Mouse (Mus musculus) kidney, adult 2 months (tissue): Measurements from ENCODE around the gene Kiz. TPM values are rescaled to one million over a fixed set of nuclear protein-coding genes. Genes with fewer than 3 reads are reported as not detected.

ENCODE experiments used
- DNase-seq: peaks from one replicate; pipeline ENCODE4 v3.0.0; 2021
- H3K27ac ChIP-seq: fragments of 200-500 bp; 2 replicates; pipeline ENCODE4 v1.5.1; 2012; ENCODE audit warnings: low read depth, low read length, control low read depth, inconsistent platforms; ENCODE audit not compliant: insufficient read depth
- H3K27me3 ChIP-seq: fragments of 200-500 bp; replicated peaks from 2 replicates; pipeline ENCODE4 v1.6.1; 2012; ENCODE audit warnings: mild to moderate bottlenecking, moderate library complexity, low read length, inconsistent platforms; ENCODE audit not compliant: control insufficient read depth, insufficient read depth
- H3K36me3 ChIP-seq: fragments of 200-500 bp; 2 replicates; pipeline ENCODE4 v1.6.1; 2012; ENCODE audit warnings: mild to moderate bottlenecking, moderate library complexity, low read length, inconsistent platforms; ENCODE audit not compliant: control insufficient read depth, insufficient read depth
- H3K4me1 ChIP-seq: fragments of 200-500 bp; 2 replicates; pipeline ENCODE4 v1.6.1; 2011; ENCODE audit warnings: low read length; ENCODE audit not compliant: control insufficient read depth, insufficient read depth
- H3K4me3 ChIP-seq: fragments of 200-500 bp; 2 replicates; pipeline ENCODE4 v1.5.1; 2011; ENCODE audit warnings: mild to moderate bottlenecking, low read depth, low read length, control low read depth; ENCODE audit not compliant: insufficient read depth
- CTCF ChIP-seq: fragments of 200-500 bp; conservative IDR thresholded peaks from 2 replicates; pipeline ENCODE4 v1.5.1; 2011; ENCODE audit warnings: low read depth, mild to moderate bottlenecking, control low read depth, low read length, moderate library complexity, mixed read lengths; ENCODE audit not compliant: insufficient read depth, insufficient read length
- POLR2A ChIP-seq: fragments of 200-500 bp; IDR thresholded peaks from one replicate; pipeline ENCODE4 v1.6.1; 2011; ENCODE audit warnings: low read depth, low read length, control low read depth
- WGBS: fragments of 180-500 bp; shearing (Covaris S2); methylation state at CpG from one replicate; pipeline ENCODE4 v1.1.7; 2018; 5-methylcytosine and 5-hydroxymethylcytosine counted together
- polyA plus RNA-seq: library from polyadenylated mRNA; depleted of rRNA; stranded (reverse); fragments of >200 nt; gene quantifications from 2 replicates; pipeline ENCODE4 v1.2.3, GENCODE M21; 2012

Kiz gene
- polyA plus RNA-seq, 1 experiment = 11.5 TPM

DNA sequence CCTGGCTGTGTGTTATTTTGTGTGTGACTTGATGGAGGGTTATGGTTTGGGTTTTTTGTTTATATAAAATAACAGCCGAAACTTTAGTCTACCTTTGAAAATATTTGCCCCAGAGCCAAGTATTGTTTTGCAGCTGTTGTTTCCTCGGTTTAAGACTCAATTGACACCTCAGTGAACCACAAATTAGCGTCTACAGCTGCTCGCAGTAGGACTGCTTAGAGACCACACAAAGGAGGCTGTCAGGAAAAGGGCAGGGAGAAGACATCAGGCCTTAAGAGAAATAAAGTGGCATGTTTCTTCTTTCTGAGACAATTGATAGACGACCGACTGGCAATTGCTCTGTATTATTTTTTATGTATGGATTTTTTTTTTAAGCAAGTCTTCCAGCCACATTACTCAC is 100.7 kb downstream of the Kiz start:
- no peaks in the 10 kb centered on the region; the same call in 1 of the 2 replicates for H3K4me1 ChIP-seq
- TF ChIP-seq CTCF = no peak
- no peak for TF ChIP-seq POLR2A
- DNase-seq = no peak
- WGBS = 68% methylated on average over 6 of the region's 6 CpGs
- no peaks in the 10 kb centered on the region; the same call in 1 of the 2 replicates for H3K36me3 ChIP-seq
- no peaks in the 10 kb centered on the region for H3K27me3 ChIP-seq
- H3K4me3 ChIP-seq = no peak overlapping the region
- no peak overlapping the region for H3K27ac ChIP-seq

DNA sequence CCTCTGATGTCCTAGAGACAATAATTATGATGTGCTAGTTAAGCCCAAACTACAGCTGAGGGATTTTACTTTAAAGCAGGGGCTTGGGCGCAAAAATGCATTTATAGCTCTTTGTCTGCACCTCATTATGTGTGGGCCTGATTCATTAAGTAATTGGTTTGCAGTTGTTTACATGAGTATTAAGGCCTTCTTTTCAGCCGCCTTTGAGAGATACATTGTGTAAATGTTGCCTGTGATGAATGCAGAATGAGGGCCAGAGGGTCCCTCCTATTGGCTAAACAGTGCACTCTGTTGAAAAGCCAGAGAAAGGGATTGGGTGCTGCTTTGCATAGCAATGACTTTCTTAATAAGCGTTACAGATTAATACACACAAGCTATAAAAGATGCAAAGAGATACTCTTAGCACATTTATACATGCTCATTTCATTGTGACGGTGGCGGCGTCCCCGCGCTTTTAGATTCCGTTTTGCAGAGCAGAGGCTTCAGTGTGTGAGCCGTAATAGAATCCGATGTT is 102.8 kb downstream of the Kiz start:
- Histone ChIP-seq H3K4me3 (no peak overlapping the region), H3K27ac (no peak overlapping the region), H3K27me3 (no peaks in the 10 kb centered on the region), H3K4me1 (no peaks in the 10 kb centered on the region; the same call in 1 of the 2 replicates), H3K36me3 (no peaks in the 10 kb centered on the region; the same call in 1 of the 2 replicates)
- TF ChIP-seq POLR2A = no peak
- TF ChIP-seq CTCF = no peak
- DNase-seq = no peak
- 59% methylated on average over 11 of the region's 11 CpGs for WGBS

DNA sequence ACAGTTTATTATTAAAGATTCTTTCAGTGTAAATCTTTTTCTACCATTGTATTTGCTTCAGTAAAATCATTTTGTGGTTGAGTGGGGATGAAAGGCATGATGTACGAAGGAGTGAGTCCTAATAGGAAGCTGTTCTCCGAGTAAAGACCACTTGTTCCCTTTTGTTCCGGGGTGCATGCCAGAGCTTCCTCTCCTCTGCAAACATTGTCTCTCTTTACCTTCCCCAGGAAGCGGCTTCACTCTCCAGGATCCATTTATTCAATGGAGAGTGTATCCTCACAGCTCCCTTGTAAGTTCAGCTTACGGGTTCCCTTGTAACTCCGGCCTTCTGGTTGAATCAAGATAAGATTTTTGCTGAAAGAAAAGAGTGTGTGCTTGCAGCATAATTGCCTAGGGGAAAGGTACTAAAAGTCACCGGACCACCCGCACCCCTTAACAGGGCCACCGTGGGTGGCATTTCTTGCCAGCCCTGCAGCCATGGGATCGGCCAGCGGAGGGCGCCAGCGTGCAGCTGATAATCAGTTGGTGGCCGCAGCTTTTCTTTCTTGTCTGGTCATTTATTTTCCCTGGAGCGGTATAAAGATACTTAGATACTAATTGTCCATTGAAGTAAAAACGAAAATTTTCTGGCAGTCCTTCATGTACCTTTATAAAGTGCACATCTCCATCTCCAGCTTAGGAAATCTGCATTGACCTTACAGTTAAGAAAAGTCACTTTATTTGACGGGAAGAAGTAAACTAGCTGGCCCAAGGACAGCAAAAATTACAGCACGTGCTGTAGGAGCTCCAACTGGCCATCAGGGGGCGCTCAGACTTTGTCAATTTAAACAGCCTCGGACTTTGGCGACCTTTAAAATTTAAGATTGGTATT is 103.5 kb downstream of the Kiz start:
- peak; percentile 82 for TF ChIP-seq CTCF
- no peak for TF ChIP-seq POLR2A
- Histone ChIP-seq H3K4me1 (no peaks in the 10 kb centered on the region; the same call in 1 of the 2 replicates), H3K27me3 (no peaks in the 10 kb centered on the region), H3K4me3 (no peak overlapping the region), H3K27ac (no peak overlapping the region), H3K36me3 (no peaks in the 10 kb centered on the region)
- peak; percentile 79 for DNase-seq
- 7% methylated on average over 21 of the region's 21 CpGs for WGBS

DNA sequence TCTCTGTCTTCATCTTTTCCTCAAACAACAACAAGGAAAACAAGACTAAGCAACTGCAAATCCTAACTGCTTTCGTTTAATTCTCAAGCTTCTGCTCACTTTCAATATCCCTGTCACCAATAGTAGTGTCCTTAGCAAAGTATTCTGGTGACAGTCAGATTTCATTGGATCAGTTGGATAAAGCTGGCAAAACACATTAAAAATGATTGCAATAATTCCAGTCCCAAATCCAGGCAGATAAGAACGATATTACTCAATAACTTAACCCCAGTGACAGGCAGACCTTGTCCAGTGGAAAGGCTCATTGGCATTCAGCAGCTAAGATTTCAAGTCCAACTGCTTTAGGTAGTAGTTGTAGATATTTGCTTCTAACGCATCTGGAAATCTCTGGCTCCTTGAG is 119.4 kb downstream of the Kiz start:
- 79% methylated on average over 3 of the region's 3 CpGs for WGBS
- Histone ChIP-seq H3K36me3 (no peaks in the 10 kb centered on the region), H3K27ac (no peak overlapping the region), H3K4me3 (no peak overlapping the region), H3K27me3 (no peaks in the 10 kb centered on the region; the same call in 1 of the 2 replicates), H3K4me1 (no peaks in the 10 kb centered on the region)
- no peak for TF ChIP-seq POLR2A
- TF ChIP-seq CTCF = no peak
- no peak for DNase-seq

DNA sequence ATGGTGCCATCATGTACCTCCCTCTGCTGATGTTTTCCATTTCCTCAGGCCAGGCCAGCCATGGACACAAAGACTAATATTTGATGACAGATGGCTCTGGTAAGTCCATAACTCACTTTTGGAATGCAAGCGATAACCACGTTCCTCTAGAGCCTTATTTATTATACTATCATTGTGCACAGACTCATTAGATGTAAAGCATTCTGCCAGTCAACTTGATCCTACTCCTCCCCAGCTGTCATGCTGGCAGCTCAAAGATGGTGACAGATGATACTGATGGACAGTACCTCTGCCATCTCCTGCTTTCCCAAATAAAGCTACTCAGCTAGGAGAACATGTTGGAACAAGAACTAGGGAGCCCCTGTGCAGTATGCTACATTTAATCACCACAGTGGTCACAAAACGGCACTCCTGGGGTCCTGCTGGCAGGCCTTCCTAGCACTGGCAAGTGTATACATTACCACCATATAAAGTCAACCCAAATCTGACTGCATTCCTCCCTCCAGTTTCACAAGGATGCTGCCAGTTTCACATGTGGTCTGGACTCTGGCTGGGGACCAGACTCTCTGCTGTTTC is 119.9 kb downstream of the Kiz start:
- WGBS = 56% methylated on average over 3 of the region's 3 CpGs
- Histone ChIP-seq H3K4me1 (no peaks in the 10 kb centered on the region), H3K27me3 (no peaks in the 10 kb centered on the region; the same call in 1 of the 2 replicates), H3K27ac (no peak overlapping the region), H3K4me3 (no peak overlapping the region), H3K36me3 (no peaks in the 10 kb centered on the region)
- TF ChIP-seq CTCF (no peak), POLR2A (no peak)
- DNase-seq = no peak

- Histone ChIP-seq H3K36me3 (no peaks in the 10 kb centered on the region), H3K27me3 (no peaks in the 10 kb centered on the region), H3K27ac (no peak overlapping the region), H3K4me3 (no peak overlapping the region), H3K4me1 (no peaks in the 10 kb centered on the region)
- no peak for DNase-seq
- no peak for TF ChIP-seq CTCF
- WGBS = 94% methylated on average over 2 of the region's 2 CpGs
Measured at GRCm38 (mm10) chr2:146982786-146983185, 127.1 kb downstream of the Kiz start.

GRCm38 (mm10) chr2:146984831-146985230 is 129.2 kb downstream of the Kiz start:
- H3K36me3 ChIP-seq = no peaks in the 10 kb centered on the region
- DNase-seq = no peak
- H3K4me1 ChIP-seq = no peaks in the 10 kb centered on the region
- H3K27ac ChIP-seq = no peak overlapping the region
- no peaks in the 10 kb centered on the region for H3K27me3 ChIP-seq
- no peak overlapping the region for H3K4me3 ChIP-seq
- TF ChIP-seq CTCF = no peak
- no peak for TF ChIP-seq POLR2A
- 89% methylated on average over 2 of the region's 2 CpGs for WGBS
